Mouse (Mus musculus) fibroblast of lung, adult 2 months (primary cell): ENCODE results near the gene Rab5if.
"Not testable (repeated sequence)": the region's sequence is repeated elsewhere in the genome, so short reads cannot be mapped to it uniquely, and the experiment has no call there.

Source experiments
- DNase-seq: peaks from one replicate; pipeline ENCODE4 v3.0.0-alpha.2; 2011; ENCODE audit warnings: low read depth

Rab5if gene

GRCm38 (mm10) chr2:156853999-156854771 is 8.7 kb upstream of the Rab5if start:
- DNase-seq = not testable (repeated sequence)

GRCm38 (mm10) chr2:156856311-156856710 is 6.6 kb upstream of the Rab5if start:
- no peak for DNase-seq

GRCm38 (mm10) chr2:156857385-156857791 is 5.5 kb upstream of the Rab5if start:
- DNase-seq = no peak

GRCm38 (mm10) chr2:156857835-156858234 is 5.1 kb upstream of the Rab5if start, which contains the start of gene 4930518I15Rik:
TSS of gene 4930518I15Rik (minus strand) at chr2:156857946.
- no peak for DNase-seq

- no peak for DNase-seq
Observed at GRCm38 (mm10) chr2:156858671-156859070, 4.3 kb upstream of the Rab5if start.

GRCm38 (mm10) chr2:156862041-156862717 is 749 bp upstream of the Rab5if start:
- DNase-seq = no peak

GRCm38 (mm10) chr2:156863487-156864160 is 696 bp downstream of the Rab5if start:
- no peak for DNase-seq

- DNase-seq = no peak
Observed at GRCm38 (mm10) chr2:156864481-156864880, 1.6 kb downstream of the Rab5if start.

GRCm38 (mm10) chr2:156868994-156869393 is 6.1 kb downstream of the Rab5if start:
- DNase-seq = peak; percentile 92

- no peak for DNase-seq
Observed at GRCm38 (mm10) chr2:156869554-156869953, 6.6 kb downstream of the Rab5if start.

GRCm38 (mm10) chr2:156870519-156870918 is 7.6 kb downstream of the Rab5if start:
- no peak for DNase-seq

- DNase-seq = no peak
Observed at GRCm38 (mm10) chr2:156873629-156874028, 10.7 kb downstream of the Rab5if start.

GRCm38 (mm10) chr2:156874047-156874759 is 11.3 kb downstream of the Rab5if start:
- DNase-seq = no peak

GRCm38 (mm10) chr2:156874760-156875510 is 12.0 kb downstream of the Rab5if start:
- no peak for DNase-seq

GRCm38 (mm10) chr2:156877726-156878125 is 14.8 kb downstream of the Rab5if start:
- DNase-seq = no peak

- DNase-seq = no peak
Observed at GRCm38 (mm10) chr2:156879541-156879940, 16.6 kb downstream of the Rab5if start.

GRCm38 (mm10) chr2:156882431-156883001 is 19.6 kb downstream of the Rab5if start:
- no peak for DNase-seq

GRCm38 (mm10) chr2:156884396-156885211 is 21.7 kb downstream of the Rab5if start:
- no peak for DNase-seq

GRCm38 (mm10) chr2:156885666-156886065 is 22.7 kb downstream of the Rab5if start:
- not testable (repeated sequence) for DNase-seq

GRCm38 (mm10) chr2:156886084-156886631 is 23.2 kb downstream of the Rab5if start:
- no peak for DNase-seq
